In the genomic region with DNA sequence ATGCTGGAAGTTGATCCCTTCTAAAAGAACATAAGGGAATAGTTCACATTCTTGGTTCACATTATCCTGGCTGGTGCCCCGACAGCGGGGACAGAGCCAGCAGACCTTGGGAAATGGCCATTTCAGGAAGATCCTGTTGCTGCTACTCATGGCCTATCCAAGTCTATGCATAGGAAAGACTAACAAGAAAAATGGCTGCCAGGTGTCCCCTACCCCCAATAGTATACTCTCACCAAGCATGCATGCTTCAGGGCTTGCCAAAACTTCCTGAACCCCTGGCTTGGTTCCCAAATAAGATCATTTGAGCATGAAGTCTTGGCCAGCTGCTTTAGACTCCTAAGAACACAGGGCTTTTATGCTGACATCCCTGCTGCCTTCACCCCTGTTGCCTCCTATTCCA, we compare ENCODE assay signal across 19 mouse cellular contexts. TPM values are rescaled to one million over a fixed set of nuclear protein-coding genes. Genes with fewer than 3 reads are reported as not detected.
DNase-seq lines count a peak whose midpoint lies in the region; ATAC-seq and TF ChIP-seq lines count a peak whose summit lies in the region.
"Had no signal": no experiment of that assay in that cellular context is flagged by ENCODE, and none has a peak within 500 bp of the region (broad histone marks: within the 10 kb centered on the region; RNA-seq: fewer than 3 reads in every experiment).

No protein-coding gene starts in this region.

- no peak overlapping the region for H3K9ac ChIP-seq in hindbrain, embryonic 16.5 days (ENCODE audit: low read depth, low read length)
- no peak overlapping the region for H3K9ac ChIP-seq in hindbrain, embryonic 13.5 days
- H3K9ac ChIP-seq in lung, embryonic 15.5 days = no peak overlapping the region
- H3K9ac ChIP-seq: liver, embryonic 12.5 days; midbrain, embryonic 15.5 days; neural tube, embryonic 12.5 days had no signal

- no peaks in the 10 kb centered on the region for H3K9me3 ChIP-seq in hindbrain, embryonic 16.5 days (ENCODE audit: control insufficient read depth, low read length)
- no peaks in the 10 kb centered on the region for H3K9me3 ChIP-seq in hindbrain, embryonic 13.5 days
- H3K9me3 ChIP-seq in lung, embryonic 15.5 days = no peaks in the 10 kb centered on the region
- H3K9me3 ChIP-seq: forebrain, embryonic 10.5 days; liver, embryonic 12.5 days; midbrain, embryonic 15.5 days; neural tube, embryonic 12.5 days had no signal

- no peak overlapping the region; the same call in 1 of the 2 replicates for H3K27ac ChIP-seq in hindbrain, embryonic 16.5 days (ENCODE audit: low read depth, low read length)
- no peak overlapping the region for H3K27ac ChIP-seq in hindbrain, embryonic 13.5 days
- no peak overlapping the region for H3K27ac ChIP-seq in lung, embryonic 15.5 days
- H3K27ac ChIP-seq: forebrain, embryonic 10.5 days; liver, embryonic 12.5 days; midbrain, embryonic 15.5 days; neural tube, embryonic 12.5 days had no signal

- peaks cover 17% of the 10 kb centered on the region for H3K36me3 ChIP-seq in hindbrain, embryonic 16.5 days (ENCODE audit: control insufficient read depth, insufficient read depth, low read length)
- peaks cover 24% of the 10 kb centered on the region for H3K36me3 ChIP-seq in hindbrain, embryonic 13.5 days
- peaks cover 19% of the 10 kb centered on the region for H3K36me3 ChIP-seq in lung, embryonic 15.5 days
- H3K36me3 ChIP-seq in myocyte (ENCODE audit: control insufficient read depth, insufficient read depth) = peaks cover 12% of the 10 kb centered on the region

- 74% methylated on average over 2 of the region's 2 CpGs for WGBS in hindbrain, embryonic 16.5 days
- WGBS in hindbrain, embryonic 13.5 days = 89% methylated on average over 2 of the region's 2 CpGs
- WGBS in lung, embryonic 15.5 days = 56% methylated on average over 2 of the region's 2 CpGs

- no peak for TF ChIP-seq POLR2A in brain, embryonic 14.5 days (IDR thresholded peaks at IDR 0.05; ENCODE audit: borderline replicate concordance, extremely low read depth, insufficient read depth, insufficient read length, poor library complexity, severe bottlenecking)
- TF ChIP-seq POLR2A in myocyte (IDR thresholded peaks at IDR 0.05; ENCODE audit: insufficient read length, low read depth) = no peak

- H3K27me3 ChIP-seq in hindbrain, embryonic 16.5 days (replicated peaks; ENCODE audit: control insufficient read depth, insufficient read depth, low read length) = no peaks in the 10 kb centered on the region
- no peaks in the 10 kb centered on the region for H3K27me3 ChIP-seq in hindbrain, embryonic 13.5 days
- no peaks in the 10 kb centered on the region for H3K27me3 ChIP-seq in lung, embryonic 15.5 days
- H3K27me3 ChIP-seq in myocyte (ENCODE audit: control insufficient read depth, insufficient read depth, insufficient read length) = peaks cover under 1% of the 10 kb centered on the region
- H3K27me3 ChIP-seq: liver, embryonic 12.5 days; midbrain, embryonic 15.5 days; neural tube, embryonic 12.5 days had no signal

- DNase-seq in lung, postnatal 36 days = no peak
- peak; percentile 71 for DNase-seq in brain, embryonic 14.5 days (ENCODE audit: low read depth)
- DNase-seq in right cerebral cortex, postnatal 10 days (ENCODE audit: low spot score in 2 of 2) = no peak
- DNase-seq: adrenal gland, postnatal 25 days; cerebellum, postnatal 36 days; layer of hippocampus, adult 9-11 months; lung, postnatal 4 days; thymus, adult 2 months had no signal

- TF ChIP-seq CTCF in brain, embryonic 14.5 days (IDR thresholded peaks at IDR 0.05; ENCODE audit: borderline replicate concordance, extremely low read depth, insufficient read depth, insufficient read length) = no peak

- H3K79me2 ChIP-seq in myocyte (ENCODE audit: control insufficient read depth, insufficient read depth) = no peaks in the 10 kb centered on the region

- H3K4me1 ChIP-seq in hindbrain, embryonic 16.5 days (ENCODE audit: control insufficient read depth, insufficient read depth, low read depth, low read length) = no peaks in the 10 kb centered on the region
- H3K4me1 ChIP-seq in hindbrain, embryonic 13.5 days (replicated peaks) = no peaks in the 10 kb centered on the region
- H3K4me1 ChIP-seq in lung, embryonic 15.5 days = no peaks in the 10 kb centered on the region
- H3K4me1 ChIP-seq: forebrain, embryonic 10.5 days; liver, embryonic 12.5 days; midbrain, embryonic 15.5 days; neural tube, embryonic 12.5 days had no signal

- no peak overlapping the region for H3K4me2 ChIP-seq in hindbrain, embryonic 16.5 days (ENCODE audit: low read length)
- H3K4me2 ChIP-seq in hindbrain, embryonic 13.5 days = no peak overlapping the region
- no peak overlapping the region for H3K4me2 ChIP-seq in lung, embryonic 15.5 days
- H3K4me2 ChIP-seq in myocyte (ENCODE audit: low read depth) = peak overlapping the region; percentile 30
- H3K4me2 ChIP-seq: liver, embryonic 12.5 days; midbrain, embryonic 15.5 days; neural tube, embryonic 12.5 days had no signal

- no peak overlapping the region for H3ac ChIP-seq in myocyte (ENCODE audit: control insufficient read depth, insufficient read length)

- peak; percentile 74 for ATAC-seq in hindbrain, embryonic 16.5 days
- no peak for ATAC-seq in hindbrain, embryonic 13.5 days (ENCODE audit: low FRiP score)
- ATAC-seq in lung, embryonic 15.5 days (ENCODE audit: borderline replicate concordance, extremely low read depth, low FRiP score, low TSS enrichment) = peak; percentile 42; the same call in 1 of the 2 replicates
- ATAC-seq: liver, embryonic 12.5 days; midbrain, embryonic 15.5 days had no signal

- no peak overlapping the region for H3K4me3 ChIP-seq in hindbrain, embryonic 16.5 days (ENCODE audit: low read length)
- no peak overlapping the region for H3K4me3 ChIP-seq in hindbrain, embryonic 13.5 days
- H3K4me3 ChIP-seq in lung, embryonic 15.5 days = no peak overlapping the region
- H3K4me3 ChIP-seq in myocyte = no peak overlapping the region
- H3K4me3 ChIP-seq: forebrain, embryonic 10.5 days; liver, embryonic 12.5 days; midbrain, embryonic 15.5 days; neural tube, embryonic 12.5 days had no signal

TF ChIP-seq in myocyte, 11 proteins besides CTCF, POLR2A, EP300 and RAD21:
- TF ChIP-seq POLR2AphosphoS2 (IDR thresholded peaks at IDR 0.05; ENCODE audit: insufficient read length, low read depth) (no peak), E2F4 (IDR thresholded peaks at IDR 0.05; ENCODE audit: insufficient read depth) (no peak), USF1 (IDR thresholded peaks at IDR 0.05; ENCODE audit: low read depth) (no peak), MYOG (IDR thresholded peaks at IDR 0.05; ENCODE audit: control insufficient read depth in 1 of 3, insufficient read depth in 1 of 3, insufficient read length in 2 of 3, low read depth in 2 of 3) (no peak), SRF (IDR thresholded peaks at IDR 0.05; ENCODE audit: control insufficient read depth, insufficient read length, low read depth) (no peak), TCF3 (IDR thresholded peaks at IDR 0.05; ENCODE audit: insufficient read length, low read depth) (no peak), TCF12 (IDR thresholded peaks at IDR 0.05; ENCODE audit: insufficient read depth, poor library complexity, severe bottlenecking) (no peak), MAX (IDR thresholded peaks at IDR 0.05; ENCODE audit: low read depth) (no peak), REST (IDR thresholded peaks at IDR 0.05; ENCODE audit: insufficient read depth, insufficient read length) (no peak)
TF ChIP-seq in myocyte: peak in this region for 0.

RNA-seq across cellular contexts. Expression of gene Il17re, which starts 6.4 kb away (rescaled TPM):
- 0.26 and 0.34 TPM in 2 replicates for polyA plus RNA-seq in hindbrain, embryonic 16.5 days (2015; fragmentation: Nextera tagmentation; extraction: Ambion mirVana)
- 0.09 and 0.17 TPM in 2 replicates for polyA plus RNA-seq in hindbrain, embryonic 13.5 days (2015; fragmentation: Nextera tagmentation; extraction: Ambion mirVana)
- 19.5 and 23.5 TPM in 2 replicates for polyA plus RNA-seq in lung, embryonic 15.5 days (2015; fragmentation: Nextera tagmentation; extraction: Ambion mirVana)
- 0.47 and 0.63 TPM in 2 replicates for polyA plus RNA-seq in brain, embryonic 14.5 days (2012; rRNA removed)
- polyA plus RNA-seq in myocyte (2012; fragmentation: generic; extraction: Trizol) = not detected

RNA-seq across cellular contexts. Expression of gene Jagn1, which starts 9.5 kb away (rescaled TPM):
- polyA plus RNA-seq in hindbrain, embryonic 16.5 days (2015; fragmentation: Nextera tagmentation; extraction: Ambion mirVana) = 95.2 and 106 TPM in 2 replicates
- 92.9 and 96.9 TPM in 2 replicates for polyA plus RNA-seq in hindbrain, embryonic 13.5 days (2015; fragmentation: Nextera tagmentation; extraction: Ambion mirVana)
- 77.1 and 82.8 TPM in 2 replicates for polyA plus RNA-seq in lung, embryonic 15.5 days (2015; fragmentation: Nextera tagmentation; extraction: Ambion mirVana)
- 60.1 and 71.0 TPM in 2 replicates for polyA plus RNA-seq in brain, embryonic 14.5 days (2012; rRNA removed)
- polyA plus RNA-seq in myocyte (2012; fragmentation: generic; extraction: Trizol) = 92.7 TPM

RNA-seq across cellular contexts. Expression of gene Cidec, which starts 16.3 kb away (rescaled TPM):
- polyA plus RNA-seq in hindbrain, embryonic 16.5 days (2015; fragmentation: Nextera tagmentation; extraction: Ambion mirVana) = 0.21 TPM in 1 of 2 replicates, not detected in the other
- not detected in 2 replicates for polyA plus RNA-seq in hindbrain, embryonic 13.5 days (2015; fragmentation: Nextera tagmentation; extraction: Ambion mirVana)
- polyA plus RNA-seq in lung, embryonic 15.5 days (2015; fragmentation: Nextera tagmentation; extraction: Ambion mirVana) = not detected in 2 replicates
- 0.07 and 0.16 TPM in 2 replicates for polyA plus RNA-seq in brain, embryonic 14.5 days (2012; rRNA removed)
- not detected for polyA plus RNA-seq in myocyte (2012; fragmentation: generic; extraction: Trizol)
- polyA plus RNA-seq: embryonic facial prominence, embryonic 11.5 days; forebrain, embryonic 10.5 days; heart, embryonic 14.5 days; hindbrain, embryonic 11.5 days; liver, embryonic 12.5 days; midbrain, embryonic 15.5 days; neural tube, embryonic 12.5 days had no signal

RNA-seq across cellular contexts. Expression of gene Il17rc, which starts 19.4 kb away (rescaled TPM):
- polyA plus RNA-seq in hindbrain, embryonic 16.5 days (2015; fragmentation: Nextera tagmentation; extraction: Ambion mirVana) = 4.4 and 5.9 TPM in 2 replicates
- polyA plus RNA-seq in hindbrain, embryonic 13.5 days (2015; fragmentation: Nextera tagmentation; extraction: Ambion mirVana) = 2.0 and 2.4 TPM in 2 replicates
- polyA plus RNA-seq in lung, embryonic 15.5 days (2015; fragmentation: Nextera tagmentation; extraction: Ambion mirVana) = 19.1 and 20.2 TPM in 2 replicates
- polyA plus RNA-seq in brain, embryonic 14.5 days (2012; rRNA removed) = 2.7 and 3.3 TPM in 2 replicates
- 73.0 TPM for polyA plus RNA-seq in myocyte (2012; fragmentation: generic; extraction: Trizol)

RNA-seq across cellular contexts. Expression of gene Creld1, which starts 31.3 kb away (rescaled TPM):
- polyA plus RNA-seq in hindbrain, embryonic 16.5 days (2015; fragmentation: Nextera tagmentation; extraction: Ambion mirVana) = 92.9 and 96.4 TPM in 2 replicates
- polyA plus RNA-seq in hindbrain, embryonic 13.5 days (2015; fragmentation: Nextera tagmentation; extraction: Ambion mirVana) = 67.2 and 72.4 TPM in 2 replicates
- polyA plus RNA-seq in lung, embryonic 15.5 days (2015; fragmentation: Nextera tagmentation; extraction: Ambion mirVana) = 33.1 and 36.3 TPM in 2 replicates
- polyA plus RNA-seq in brain, embryonic 14.5 days (2012; rRNA removed) = 33.3 and 42.2 TPM in 2 replicates
- 78.2 TPM for polyA plus RNA-seq in myocyte (2012; fragmentation: generic; extraction: Trizol)

Comparison
In these comparisons a context has a peak if more than half of its experiments do, and no peak if none do; other contexts are left out.
1. RNA of gene Il17re, which starts 6.4 kb away (polyA plus RNA-seq): 19.5 to 23.5 TPM in lung, embryonic 15.5 days; 0.47 to 0.63 TPM in brain, embryonic 14.5 days, 0.26 to 0.34 TPM in hindbrain, embryonic 16.5 days, 0.09 to 0.17 TPM in hindbrain, embryonic 13.5 days and not detected in myocyte (single experiment); every median in the first group is over 10 times any median in the second.